Comparison of ENCODE assay signal across 10 mouse cellular contexts in the genomic region with DNA sequence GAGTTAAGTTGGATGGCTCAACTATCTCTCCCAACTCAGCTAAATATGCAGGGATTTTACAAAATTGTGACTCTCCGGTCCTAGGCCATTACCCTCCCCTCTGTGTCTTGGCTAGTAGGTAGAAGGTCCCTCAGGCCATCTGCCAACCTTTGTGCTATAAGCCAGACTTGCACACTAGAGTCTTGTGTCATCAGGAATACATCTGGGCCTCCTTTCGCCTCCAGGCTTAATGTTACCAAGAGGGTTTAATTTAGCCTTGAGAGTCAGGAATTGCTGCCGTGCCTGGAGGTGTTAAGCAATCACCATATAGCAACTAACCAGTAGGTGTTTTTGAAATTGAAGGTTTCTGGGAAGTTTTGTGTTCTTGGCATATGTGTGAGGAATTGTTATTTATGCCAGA.
DNase-seq lines count a peak whose midpoint lies in the region; ATAC-seq and TF ChIP-seq lines count a peak whose summit lies in the region.
"Had no signal": no experiment of that assay in that cellular context is flagged by ENCODE, and none has a peak within 500 bp of the region (broad histone marks: within the 10 kb centered on the region; RNA-seq: fewer than 3 reads in every experiment).

No protein-coding gene starts in this region.

- peak; percentile 30 for DNase-seq in gastrocnemius, adult 18-20 months (ENCODE audit: low spot score)
- no peak for DNase-seq in gastrocnemius, postnatal 14 days
- DNase-seq in lung, postnatal 0 days (ENCODE audit: low spot score): peak; percentile 43
- no peak for DNase-seq in lung, postnatal 14 days
- DNase-seq in hindbrain, embryonic 14.5 days (ENCODE audit: low spot score): no peak
- no peak for DNase-seq in ovary, postnatal 10 days (ENCODE audit: low spot score)
- no peak for DNase-seq in layer of hippocampus, adult 9-10 months (ENCODE audit: low spot score)
- DNase-seq: liver; thymus, adult 18-20 months had no signal

- no peak overlapping the region for H3K9ac ChIP-seq in lung, postnatal 0 days (replicated peaks; ENCODE audit: low read depth)
- no peak overlapping the region for H3K9ac ChIP-seq in hindbrain, embryonic 14.5 days
- no peak overlapping the region for H3K9ac ChIP-seq in stomach, embryonic 15.5 days

- intact Hi-C loops in gastrocnemius, postnatal 14 days (cut with DNase I; ENCODE audit: low total_unique reads): no loop called here

- H3K36me3 ChIP-seq in lung, postnatal 0 days (ENCODE audit: insufficient read depth, low read length): no peaks in the 10 kb centered on the region
- no peaks in the 10 kb centered on the region for H3K36me3 ChIP-seq in hindbrain, embryonic 14.5 days (replicated peaks; ENCODE audit: control insufficient read depth, insufficient read depth)
- no peaks in the 10 kb centered on the region for H3K36me3 ChIP-seq in stomach, embryonic 15.5 days

- ATAC-seq in lung, postnatal 0 days: no peak
- no peak for ATAC-seq in hindbrain, embryonic 14.5 days (ENCODE audit: low FRiP score)
- ATAC-seq in stomach, embryonic 15.5 days (ENCODE audit: insufficient read depth, low FRiP score, low read depth): no peak

- peaks cover 17% of the 10 kb centered on the region; the same call in 1 of the 2 replicates for H3K4me1 ChIP-seq in lung, postnatal 0 days (ENCODE audit: insufficient read depth, low read depth, low read length)
- H3K4me1 ChIP-seq in hindbrain, embryonic 14.5 days (replicated peaks; ENCODE audit: control insufficient read depth, insufficient read depth, low read length): peaks cover 11% of the 10 kb centered on the region
- peaks cover 5% of the 10 kb centered on the region; the same call in 1 of the 2 replicates for H3K4me1 ChIP-seq in stomach, embryonic 15.5 days

- TF ChIP-seq CTCF in lung, postnatal 0 days (IDR thresholded peaks at IDR 0.05): no peak

- no peaks in the 10 kb centered on the region for H3K9me3 ChIP-seq in lung, postnatal 0 days (ENCODE audit: low read length)
- no peaks in the 10 kb centered on the region for H3K9me3 ChIP-seq in hindbrain, embryonic 14.5 days (ENCODE audit: control insufficient read depth, low read length)
- H3K9me3 ChIP-seq in stomach, embryonic 15.5 days: no peaks in the 10 kb centered on the region

- no peaks in the 10 kb centered on the region for H3K27me3 ChIP-seq in lung, postnatal 0 days (replicated peaks; ENCODE audit: insufficient read depth, low read length)
- no peaks in the 10 kb centered on the region for H3K27me3 ChIP-seq in hindbrain, embryonic 14.5 days (ENCODE audit: control insufficient read depth, insufficient read depth, low read length)
- H3K27me3 ChIP-seq in stomach, embryonic 15.5 days (replicated peaks): no peaks in the 10 kb centered on the region

- peak overlapping the region; percentile 71 for H3K27ac ChIP-seq in lung, postnatal 0 days (ENCODE audit: low read length)
- peak overlapping the region; percentile 85; the same call in 1 of the 2 replicates for H3K27ac ChIP-seq in hindbrain, embryonic 14.5 days
- peak overlapping the region; percentile 64; the same call in 1 of the 2 replicates for H3K27ac ChIP-seq in stomach, embryonic 15.5 days

- 65% methylated on average over 3 of the region's 3 CpGs for WGBS in lung, postnatal 0 days
- 85% methylated on average over 3 of the region's 3 CpGs for WGBS in hindbrain, embryonic 14.5 days
- WGBS in stomach, embryonic 15.5 days: 84% methylated on average over 3 of the region's 3 CpGs

- H3K4me3 ChIP-seq in lung, postnatal 0 days (ENCODE audit: low read depth, low read length): no peak overlapping the region
- H3K4me3 ChIP-seq in hindbrain, embryonic 14.5 days (replicated peaks; ENCODE audit: low read length): no peak overlapping the region
- no peak overlapping the region for H3K4me3 ChIP-seq in stomach, embryonic 15.5 days (replicated peaks)

- no peak overlapping the region for H3K4me2 ChIP-seq in lung, postnatal 0 days (replicated peaks; ENCODE audit: low read depth, low read length)
- no peak overlapping the region for H3K4me2 ChIP-seq in hindbrain, embryonic 14.5 days (replicated peaks)
- no peak overlapping the region for H3K4me2 ChIP-seq in stomach, embryonic 15.5 days

- TF ChIP-seq EP300 in lung, postnatal 0 days (IDR thresholded peaks at IDR 0.05): no peak

Comparison
In these comparisons a context has a peak if more than half of its experiments do, and no peak if none do; other contexts are left out.
1. DNase-seq: peak in gastrocnemius, adult 18-20 months (single experiment) and lung, postnatal 0 days (single experiment); none in gastrocnemius, postnatal 14 days (single experiment), lung, postnatal 14 days (single experiment), hindbrain, embryonic 14.5 days (single experiment), ovary, postnatal 10 days (single experiment) and layer of hippocampus, adult 9-10 months (single experiment).
2. Peak in every context shown above with its lines, with median percentiles within 50 percentile points of each other: H3K27ac ChIP-seq.